Mouse (Mus musculus) megakaryocyte, embryonic 14.5 days (primary cell): Measurements from ENCODE around the gene Nos1ap. TPM values are rescaled to one million over a fixed set of nuclear protein-coding genes. Genes with fewer than 3 reads are reported as not detected.

ENCODE experiments used
- H3K27me3 ChIP-seq: replicated peaks from 2 replicates; pipeline ENCODE3; 2012; ENCODE audit warnings: inconsistent platforms
- H3K36me3 ChIP-seq: replicated peaks from 2 replicates; pipeline ENCODE3; 2012; ENCODE audit warnings: low read length, inconsistent platforms, mixed read lengths
- H3K4me1 ChIP-seq: 2 replicates; pipeline ENCODE4 v1.6.1; 2012; ENCODE audit warnings: inconsistent platforms
- H3K4me3 ChIP-seq: replicated peaks from 2 replicates; pipeline ENCODE3; 2012; ENCODE audit warnings: moderate library complexity, mild to moderate bottlenecking, inconsistent platforms
- H3K9me3 ChIP-seq: 2 replicates; pipeline ENCODE4 v1.6.1; 2012; ENCODE audit warnings: inconsistent platforms
- FLI1 ChIP-seq: IDR thresholded peaks from 2 replicates; pipeline ENCODE4 v1.6.1; 2012; ENCODE audit warnings: low read length, inconsistent platforms, mixed read lengths
- GATA1 ChIP-seq: IDR thresholded peaks from 3 replicates; pipeline ENCODE4 v1.6.1; 2012; ENCODE audit warnings: mixed read lengths, low read length, inconsistent platforms, borderline replicate concordance
- polyA plus RNA-seq: library from polyadenylated mRNA; stranded (reverse); fragments of >175 nt; gene quantifications from 2 replicates; pipeline ENCODE4 v1.2.3, GENCODE M21; 2012; ENCODE audit warnings: low replicate concordance; ENCODE audit not compliant: insufficient read depth

The Nos1ap gene
- polyA plus RNA-seq, 1 experiment: 9.9 TPM

GRCm38 (mm10) chr1:170415395-170415794, 174.3 kb downstream of the Nos1ap start:
- H3K4me1 ChIP-seq: peaks cover 41% of the 10 kb centered on the region
- no peak overlapping the region for H3K4me3 ChIP-seq
- no peak for TF ChIP-seq GATA1
- no peak for TF ChIP-seq FLI1
- H3K27me3 ChIP-seq: no peaks in the 10 kb centered on the region
- H3K36me3 ChIP-seq: peaks cover 14% of the 10 kb centered on the region
- peaks cover 8% of the 10 kb centered on the region for H3K9me3 ChIP-seq

- Histone ChIP-seq H3K4me3 (no peak overlapping the region), H3K9me3 (no peaks in the 10 kb centered on the region), H3K36me3 (peaks cover 5% of the 10 kb centered on the region)
Measured at GRCm38 (mm10) chr1:170410402-170411191, 179.1 kb downstream of the Nos1ap start.

GRCm38 (mm10) chr1:170409091-170409490, 180.6 kb downstream of the Nos1ap start:
- Histone ChIP-seq H3K4me1 (peaks cover 75% of the 10 kb centered on the region), H3K36me3 (peaks cover 5% of the 10 kb centered on the region), H3K9me3 (no peaks in the 10 kb centered on the region), H3K4me3 (no peak overlapping the region), H3K27me3 (no peaks in the 10 kb centered on the region)
- TF ChIP-seq GATA1 (no peak), FLI1 (no peak)

More at GRCm38 (mm10) chr1:170410402-170411191, 179.1 kb downstream of the Nos1ap start:
- no peaks in the 10 kb centered on the region for H3K27me3 ChIP-seq
- peaks cover 65% of the 10 kb centered on the region for H3K4me1 ChIP-seq
- TF ChIP-seq FLI1 (no peak), GATA1 (no peak)

GRCm38 (mm10) chr1:170406921-170407320, 182.7 kb downstream of the Nos1ap start:
- Histone ChIP-seq H3K27me3 (no peaks in the 10 kb centered on the region), H3K4me3 (no peak overlapping the region), H3K9me3 (no peaks in the 10 kb centered on the region), H3K4me1 (peaks cover 75% of the 10 kb centered on the region), H3K36me3 (peaks cover 5% of the 10 kb centered on the region)
- TF ChIP-seq FLI1: no peak
- no peak for TF ChIP-seq GATA1

GRCm38 (mm10) chr1:170405152-170405551, 184.5 kb downstream of the Nos1ap start:
- Histone ChIP-seq H3K27me3 (no peaks in the 10 kb centered on the region), H3K4me3 (peak overlapping the region; percentile 64), H3K36me3 (peaks cover 2% of the 10 kb centered on the region), H3K4me1 (peaks cover 68% of the 10 kb centered on the region), H3K9me3 (no peaks in the 10 kb centered on the region)
- TF ChIP-seq FLI1 (no peak), GATA1 (no peak)

- H3K4me1 ChIP-seq: peaks cover 49% of the 10 kb centered on the region
- no peak overlapping the region for H3K4me3 ChIP-seq
- H3K27me3 ChIP-seq: no peaks in the 10 kb centered on the region
- H3K36me3 ChIP-seq: peaks cover 2% of the 10 kb centered on the region
- TF ChIP-seq GATA1 (no peak), FLI1 (no peak)
- H3K9me3 ChIP-seq: no peaks in the 10 kb centered on the region; the same call in 1 of the 2 replicates
Measured at GRCm38 (mm10) chr1:170402682-170403081, 187.0 kb downstream of the Nos1ap start.

- H3K4me1 ChIP-seq: peaks cover 28% of the 10 kb centered on the region
- TF ChIP-seq FLI1: no peak
- TF ChIP-seq GATA1: no peak
- H3K9me3 ChIP-seq: no peaks in the 10 kb centered on the region; the same call in 1 of the 2 replicates
- H3K27me3 ChIP-seq: peaks cover 2% of the 10 kb centered on the region
- no peak overlapping the region for H3K4me3 ChIP-seq
- no peaks in the 10 kb centered on the region for H3K36me3 ChIP-seq
Measured at GRCm38 (mm10) chr1:170398866-170399265, 190.8 kb downstream of the Nos1ap start.

- no peak for TF ChIP-seq GATA1
- TF ChIP-seq FLI1: no peak
- Histone ChIP-seq H3K27me3 (peaks cover 2% of the 10 kb centered on the region), H3K4me3 (no peak overlapping the region), H3K9me3 (no peaks in the 10 kb centered on the region; the same call in 1 of the 2 replicates), H3K4me1 (peaks cover 22% of the 10 kb centered on the region), H3K36me3 (no peaks in the 10 kb centered on the region)
Measured at GRCm38 (mm10) chr1:170395101-170395500, 194.6 kb downstream of the Nos1ap start.

GRCm38 (mm10) chr1:170394641-170395040, 195.0 kb downstream of the Nos1ap start:
- Histone ChIP-seq H3K9me3 (no peaks in the 10 kb centered on the region; the same call in 1 of the 2 replicates), H3K36me3 (peaks cover 2% of the 10 kb centered on the region), H3K4me3 (no peak overlapping the region), H3K4me1 (peaks cover 22% of the 10 kb centered on the region), H3K27me3 (peaks cover 2% of the 10 kb centered on the region)
- TF ChIP-seq GATA1 (no peak), FLI1 (no peak)
